Mouse (Mus musculus) midbrain, embryonic 12.5 days (tissue): ENCODE results near the gene Fam50a. TPM values are rescaled to one million over a fixed set of nuclear protein-coding genes. Genes with fewer than 3 reads are reported as not detected.

ENCODE experiments used
- ATAC-seq: fragments of 200-750 bp; cut with Nextera tagmentation; 2 replicates; pipeline ENCODE4 v1.8.0; 2017; ENCODE audit warnings: low read depth, moderate TSS enrichment, moderate library complexity; ENCODE audit not compliant: low FRiP score
- H3K27ac ChIP-seq: fragments of 300-500 bp; sonication (generic); replicated peaks from 2 replicates; pipeline ENCODE4 v1.5.1; 2016; ENCODE audit warnings: mild to moderate bottlenecking
- H3K27me3 ChIP-seq: fragments of 300-500 bp; sonication (generic); 2 replicates; pipeline ENCODE4 v1.6.1; 2016; ENCODE audit warnings: mild to moderate bottlenecking
- H3K36me3 ChIP-seq: fragments of 300-500 bp; sonication (generic); 2 replicates; pipeline ENCODE4 v1.6.1; 2016
- H3K4me1 ChIP-seq: fragments of 300-500 bp; sonication (generic); 2 replicates; pipeline ENCODE4 v1.6.1; 2016
- H3K4me2 ChIP-seq: fragments of 300-500 bp; sonication (generic); replicated peaks from 2 replicates; pipeline ENCODE4 v1.6.1; 2016; ENCODE audit warnings: mild to moderate bottlenecking, moderate library complexity
- H3K4me3 ChIP-seq: fragments of 300-500 bp; sonication (generic); 2 replicates; pipeline ENCODE4 v1.5.1; 2016; ENCODE audit warnings: mild to moderate bottlenecking
- H3K9ac ChIP-seq: fragments of 300-500 bp; sonication (generic); replicated peaks from 2 replicates; pipeline ENCODE4 v1.6.1; 2016; ENCODE audit warnings: mild to moderate bottlenecking, moderate library complexity
- H3K9me3 ChIP-seq: fragments of 300-500 bp; sonication (generic); 2 replicates; pipeline ENCODE4 v1.6.1; 2016; ENCODE audit warnings: mild to moderate bottlenecking
- WGBS: fragments of 180-500 bp; shearing (Covaris S2); methylation state at CpG from one replicate; pipeline ENCODE4 v1.1.7; 2016; 5-methylcytosine and 5-hydroxymethylcytosine counted together
- polyA plus RNA-seq: library from polyadenylated mRNA; unstranded; fragments of >200 nt; fragmentation: Nextera tagmentation; extraction: Ambion mirVana; gene quantifications from 2 replicates; pipeline ENCODE4 v1.2.1, GENCODE M21; 2016

Gene Fam50a
- polyA plus RNA-seq, 1 experiment from 2014 or later: 63.2 TPM

GRCm38 (mm10) chrX:74283092-74283437, 29.8 kb upstream of the Fam50a start:
- Histone ChIP-seq H3K4me1 (peaks cover 16% of the 10 kb centered on the region; the same call in 1 of the 2 replicates), H3K9ac (peak overlapping the region; percentile 73), H3K9me3 (no peaks in the 10 kb centered on the region), H3K36me3 (no peaks in the 10 kb centered on the region), H3K4me2 (peak overlapping the region; percentile 63), H3K4me3 (peak overlapping the region; percentile 58), H3K27me3 (no peaks in the 10 kb centered on the region), H3K27ac (peak overlapping the region; percentile 60; the same call in 1 of the 2 replicates)
- WGBS: 47% methylated on average over 5 of the region's 5 CpGs
- peak; percentile 61 for ATAC-seq

GRCm38 (mm10) chrX:74293431-74293830, 19.4 kb upstream of the Fam50a start:
- no peaks in the 10 kb centered on the region for H3K27me3 ChIP-seq
- 74% methylated on average over 4 of the region's 4 CpGs for WGBS
- no peak for ATAC-seq
- no peak overlapping the region for H3K4me3 ChIP-seq
- no peaks in the 10 kb centered on the region for H3K9me3 ChIP-seq
- H3K9ac ChIP-seq: no peak overlapping the region
- H3K36me3 ChIP-seq: 0 out of 2 replicates have a peak, but pooled peaks cover 4% of the 10 kb centered on the region
- H3K4me1 ChIP-seq: 0 out of 2 replicates have a peak, but pooled peaks cover 2% of the 10 kb centered on the region
- H3K4me2 ChIP-seq: no peak overlapping the region
- no peak overlapping the region for H3K27ac ChIP-seq

GRCm38 (mm10) chrX:74296538-74297448, 16.0 kb upstream of the Fam50a start, which contains the start of gene Atp6ap1:
Gene Atp6ap1, plus strand, starts transcription at chrX:74297097.
- H3K36me3 ChIP-seq: peaks cover 17% of the 10 kb centered on the region
- 0 out of 2 replicates have a peak, but pooled peaks cover 2% of the 10 kb centered on the region for H3K4me1 ChIP-seq
- 29% methylated on average over 37 of the region's 37 CpGs for WGBS
- peak within 1 kb of the TSS; percentile 63 for H3K4me2 ChIP-seq
- peak within 1 kb of the TSS; percentile 46 for H3K27ac ChIP-seq
- H3K9ac ChIP-seq: peak within 1 kb of the TSS; percentile 62
- peak; percentile 99 for ATAC-seq
- peak within 1 kb of the TSS; percentile 66 for H3K4me3 ChIP-seq
- no peaks in the 10 kb centered on the region for H3K9me3 ChIP-seq
- H3K27me3 ChIP-seq: no peaks in the 10 kb centered on the region

GRCm38 (mm10) chrX:74298348-74298747, 14.5 kb upstream of the Fam50a start:
- no peaks in the 10 kb centered on the region for H3K27me3 ChIP-seq
- ATAC-seq: no peak
- no peak overlapping the region for H3K9ac ChIP-seq
- 0 out of 2 replicates have a peak, but pooled peaks cover 2% of the 10 kb centered on the region for H3K4me1 ChIP-seq
- no peak overlapping the region for H3K4me3 ChIP-seq
- H3K4me2 ChIP-seq: no peak overlapping the region
- no peaks in the 10 kb centered on the region for H3K9me3 ChIP-seq
- WGBS: 89% methylated on average over 1 of the region's 1 CpGs
- no peak overlapping the region for H3K27ac ChIP-seq
- peaks cover 31% of the 10 kb centered on the region for H3K36me3 ChIP-seq

- H3K9ac ChIP-seq: no peak overlapping the region
- no peaks in the 10 kb centered on the region for H3K27me3 ChIP-seq
- H3K9me3 ChIP-seq: no peaks in the 10 kb centered on the region
- no peak overlapping the region for H3K4me3 ChIP-seq
- H3K4me2 ChIP-seq: no peak overlapping the region
- peaks cover 33% of the 10 kb centered on the region for H3K36me3 ChIP-seq
- H3K27ac ChIP-seq: no peak overlapping the region
- ATAC-seq: no peak
- 87% methylated on average over 3 of the region's 3 CpGs for WGBS
- 0 out of 2 replicates have a peak, but pooled peaks cover 2% of the 10 kb centered on the region for H3K4me1 ChIP-seq
These were observed 13.1 kb upstream of the Fam50a start for GRCm38 (mm10) chrX:74299721-74300120.

GRCm38 (mm10) chrX:74304867-74305700, 7.7 kb upstream of the Fam50a start, which contains the start of gene Gdi1:
Gene Gdi1, plus strand, starts transcription at chrX:74304998.
- Histone ChIP-seq H3K27ac (peak within 1 kb of the TSS; percentile 91), H3K27me3 (no peaks in the 10 kb centered on the region), H3K9ac (peak within 1 kb of the TSS; percentile 84), H3K4me2 (peak within 1 kb of the TSS; percentile 70), H3K4me1 (peaks cover 9% of the 10 kb centered on the region), H3K9me3 (no peaks in the 10 kb centered on the region), H3K4me3 (peak within 1 kb of the TSS; percentile 60), H3K36me3 (peaks cover 65% of the 10 kb centered on the region)
- ATAC-seq: peak; percentile 79
- 25% methylated on average over 41 of the region's 41 CpGs for WGBS

- Histone ChIP-seq H3K4me1 (peaks cover 12% of the 10 kb centered on the region), H3K27me3 (no peaks in the 10 kb centered on the region), H3K4me3 (peak within 1 kb of the TSS; percentile 54), H3K9ac (peak within 1 kb of the TSS; percentile 75), H3K9me3 (no peaks in the 10 kb centered on the region), H3K27ac (peak within 1 kb of the TSS; percentile 78), H3K4me2 (peak within 1 kb of the TSS; percentile 61), H3K36me3 (peaks cover 14% of the 10 kb centered on the region)
- 17% methylated on average over 24 of the region's 30 CpGs for WGBS
- ATAC-seq: peak; percentile 92
These were observed 15.9 kb downstream of the Fam50a start, which contains the start of gene Plxna3 for GRCm38 (mm10) chrX:74328725-74329161. Gene Plxna3, plus strand, starts transcription at chrX:74329066.

- no peaks in the 10 kb centered on the region for H3K9me3 ChIP-seq
These were observed 16.4 kb downstream of the Fam50a start for GRCm38 (mm10) chrX:74329215-74329671.

GRCm38 (mm10) chrX:74330166-74330930, 17.5 kb downstream of the Fam50a start:
- WGBS: 37% methylated on average over 2 of the region's 2 CpGs
- Histone ChIP-seq H3K36me3 (peaks cover 29% of the 10 kb centered on the region), H3K4me3 (peak overlapping the region; percentile 54), H3K9me3 (no peaks in the 10 kb centered on the region), H3K27me3 (no peaks in the 10 kb centered on the region), H3K4me1 (peaks cover 12% of the 10 kb centered on the region), H3K4me2 (peak overlapping the region; percentile 61), H3K9ac (peak overlapping the region; percentile 75; the same call in 1 of the 2 replicates), H3K27ac (peak overlapping the region; percentile 22; the same call in 1 of the 2 replicates)
- ATAC-seq: no peak

More at GRCm38 (mm10) chrX:74329215-74329671, 16.4 kb downstream of the Fam50a start:
- Histone ChIP-seq H3K4me1 (peaks cover 12% of the 10 kb centered on the region), H3K27me3 (no peaks in the 10 kb centered on the region), H3K4me3 (peak overlapping the region; percentile 54), H3K4me2 (peak overlapping the region; percentile 61), H3K36me3 (peaks cover 18% of the 10 kb centered on the region), H3K9ac (peak overlapping the region; percentile 75), H3K27ac (peak overlapping the region; percentile 78)
- ATAC-seq: peak; percentile 61
- 27% methylated on average over 10 of the region's 10 CpGs for WGBS

- 31% methylated on average over 13 of the region's 13 CpGs for WGBS
- Histone ChIP-seq H3K9ac (peak overlapping the region; percentile 59), H3K4me2 (peak overlapping the region; percentile 59), H3K27me3 (no peaks in the 10 kb centered on the region), H3K27ac (peak overlapping the region; percentile 42), H3K4me3 (peak overlapping the region; percentile 44), H3K36me3 (no peaks in the 10 kb centered on the region), H3K4me1 (no peaks in the 10 kb centered on the region), H3K9me3 (no peaks in the 10 kb centered on the region)
- ATAC-seq: peak; percentile 47; the same call in 1 of the 2 replicates
These were observed 40.0 kb downstream of the Fam50a start for GRCm38 (mm10) chrX:74352645-74353466.
